In genomic region chr7:140834968-140835757, GRCm38 (mm10) we compare ENCODE assay signal across 10 mouse cellular contexts. TPM values are rescaled to one million over a fixed set of nuclear protein-coding genes. Genes with fewer than 3 reads are reported as not detected.
DNase-seq lines count a peak whose midpoint lies in the region; ATAC-seq and TF ChIP-seq lines count a peak whose summit lies in the region.
"Had no signal": no experiment of that assay in that cellular context is flagged by ENCODE, and none has a peak within 500 bp of the region (broad histone marks: within the 10 kb centered on the region; RNA-seq: fewer than 3 reads in every experiment).

Gene Urah (plus strand): TSS chr7:140835018.

- H3K4me2 ChIP-seq in heart, embryonic 12.5 days: no peak within 1 kb of the TSS
- H3K4me2 ChIP-seq: neural tube, embryonic 12.5 days had no signal

- ATAC-seq in heart, embryonic 12.5 days (ENCODE audit: insufficient number of reproducible peaks, low FRiP score): no peak

- H3K4me1 ChIP-seq in heart, embryonic 12.5 days (replicated peaks): no peaks in the 10 kb centered on the region
- peaks cover 17% of the 10 kb centered on the region for H3K4me1 ChIP-seq in liver, adult 2 months (ENCODE audit: control insufficient read depth, insufficient read depth, low read length)
- H3K4me1 ChIP-seq: neural tube, embryonic 12.5 days had no signal

- H3K27ac ChIP-seq in heart, embryonic 12.5 days (ENCODE audit: poor library complexity, severe bottlenecking): no peak within 1 kb of the TSS
- H3K27ac ChIP-seq in liver, adult 2 months (replicated peaks; ENCODE audit: insufficient read depth, low read depth, low read length): peak within 1 kb of the TSS; percentile 98
- H3K27ac ChIP-seq: neural tube, embryonic 12.5 days had no signal

- H3K27me3 ChIP-seq in heart, embryonic 12.5 days (replicated peaks): peaks cover 56% of the 10 kb centered on the region
- H3K27me3 ChIP-seq in liver, adult 2 months (ENCODE audit: control insufficient read depth, insufficient read depth, low read length): no peaks in the 10 kb centered on the region
- H3K27me3 ChIP-seq: neural tube, embryonic 12.5 days had no signal

- TF ChIP-seq CTCF in liver, adult 2 months (IDR thresholded peaks at IDR 0.05; ENCODE audit: low read depth, low read length): no peak

- no peak within 1 kb of the TSS for H3K4me3 ChIP-seq in heart, embryonic 12.5 days
- H3K4me3 ChIP-seq in liver, adult 2 months (ENCODE audit: insufficient read depth, low read depth, low read length): peak within 1 kb of the TSS; percentile 77
- H3K4me3 ChIP-seq: neural tube, embryonic 12.5 days had no signal

- peaks cover 3% of the 10 kb centered on the region; the same call in 1 of the 2 replicates for H3K79me2 ChIP-seq in liver, adult 2 months (ENCODE audit: control insufficient read depth, insufficient read depth, low read length)

- peak; percentile 88 for DNase-seq in heart, adult 11 months
- peak; percentile 72 for DNase-seq in adrenal gland, postnatal 14 days
- DNase-seq in liver, adult 2 months (ENCODE audit: extremely low read depth, low read depth, low spot score): peak; percentile 97
- peak; percentile 36 to 68 for DNase-seq in lung, postnatal 4 days
- DNase-seq in spleen, postnatal 4 days (ENCODE audit: low spot score in 2 of 2): no peak
- DNase-seq in spleen, postnatal 14 days (ENCODE audit: low spot score in 2 of 2): no peak
- DNase-seq in thymus, postnatal 14 days: no peak

- no peaks in the 10 kb centered on the region for H3K9me3 ChIP-seq in heart, embryonic 12.5 days (replicated peaks)
- H3K9me3 ChIP-seq: neural tube, embryonic 12.5 days had no signal

- peak; percentile 71; the same call in 1 of the 2 replicates for TF ChIP-seq POLR2A in liver, adult 2 months (IDR thresholded peaks at IDR 0.05; ENCODE audit: extremely low read depth, insufficient read depth, low read length)

- H3K36me3 ChIP-seq in heart, embryonic 12.5 days: no peaks in the 10 kb centered on the region
- peaks cover 20% of the 10 kb centered on the region for H3K36me3 ChIP-seq in liver, adult 2 months (ENCODE audit: control insufficient read depth, insufficient read depth, low read length)
- H3K36me3 ChIP-seq: neural tube, embryonic 12.5 days had no signal

- no peak within 1 kb of the TSS for H3K9ac ChIP-seq in heart, embryonic 12.5 days
- H3K9ac ChIP-seq in liver, adult 2 months (ENCODE audit: low read depth, low read length): peak within 1 kb of the TSS; percentile 90
- H3K9ac ChIP-seq: neural tube, embryonic 12.5 days had no signal

- WGBS in heart, embryonic 12.5 days: 36% methylated on average over 20 of the region's 20 CpGs
- 20% methylated on average over 20 of the region's 20 CpGs for WGBS in liver, adult 2 months

RNA-seq across cellular contexts. Expression of gene Urah, which starts in this region (rescaled TPM):
- polyA plus RNA-seq in heart, embryonic 12.5 days (2016; fragmentation: Nextera tagmentation; extraction: Ambion mirVana): 0.55 TPM in 1 of 2 replicates, not detected in the other
- 1.4 and 31.0 TPM in 2 replicates for total RNA-seq in adrenal gland, postnatal 14 days (2021)
- total RNA-seq in liver, adult 2 months (2014; rRNA removed): 511 and 549 TPM in 2 replicates
- 1,037 and 1,096 TPM in 2 replicates for polyA plus RNA-seq in liver, adult 2 months (2012; rRNA removed)
- total RNA-seq: granulocyte monocyte progenitor cell, adult 5-6 weeks had no signal
- polyA plus RNA-seq: neural tube, embryonic 12.5 days had no signal

Comparison
In these comparisons a context has a peak if more than half of its experiments do, and no peak if none do; other contexts are left out.
1. RNA of gene Urah (total RNA-seq): 511 to 549 TPM in liver, adult 2 months; 1.4 to 31.0 TPM in adrenal gland, postnatal 14 days; every median in the first group is over 10 times any median in the second.
2. RNA of gene Urah (polyA plus RNA-seq): 1,037 to 1,096 TPM in liver, adult 2 months; 0.55 TPM in heart, embryonic 12.5 days; every median in the first group is over 100 times any median in the second.
3. DNase-seq: peak in heart, adult 11 months (single experiment), adrenal gland, postnatal 14 days (single experiment), liver, adult 2 months (single experiment) and lung, postnatal 4 days (2 of 2); none in spleen, postnatal 4 days (0 of 2), spleen, postnatal 14 days (0 of 2) and thymus, postnatal 14 days (single experiment).